Mouse (Mus musculus) liver, embryonic 14.5 days (tissue): ENCODE measurements around the gene Lrtm2. TPM values are rescaled to one million over a fixed set of nuclear protein-coding genes. Genes with fewer than 3 reads are reported as not detected.

Experiments
- ATAC-seq: fragments of 200-750 bp; cut with Nextera tagmentation; 2 replicates; pipeline ENCODE4 v1.8.0; 2017; ENCODE audit warnings: moderate number of reproducible peaks, mild to moderate bottlenecking, moderate library complexity; ENCODE audit not compliant: insufficient read depth
- DNase-seq, 3 experiments: peaks; one replicate each; pipeline ENCODE4 v3.0.0-alpha.2; 2012 to 2013; ENCODE audit warnings: low read depth in 3 of 3, low spot score in 3 of 3
- H3K27ac ChIP-seq: fragments of 300-500 bp; sonication (generic); 2 replicates; pipeline ENCODE4 v1.5.1; 2014; ENCODE audit warnings: moderate library complexity, mild to moderate bottlenecking, control low read depth, inconsistent platforms
- H3K27me3 ChIP-seq: fragments of 300-500 bp; sonication (generic); 2 replicates; pipeline ENCODE4 v1.6.1; 2014; ENCODE audit warnings: mild to moderate bottlenecking, low read length, moderate library complexity; ENCODE audit not compliant: control insufficient read depth, insufficient read depth
- H3K36me3 ChIP-seq: fragments of 300-500 bp; sonication (generic); replicated peaks from 2 replicates; pipeline ENCODE4 v1.6.1; 2014; ENCODE audit warnings: low read depth; ENCODE audit not compliant: control insufficient read depth, insufficient read depth
- H3K4me1 ChIP-seq, 2 experiments: fragments of 200-500 bp in 1 of 2; fragments of 300-500 bp in 1 of 2; sonication (generic) in 1 of 2; replicated peaks; 2 replicates each; pipeline ENCODE4 v1.6.1; 2012 to 2014; ENCODE audit warnings: antibody characterized with exemption in 1 of 2, inconsistent platforms in 1 of 2, low read length in 1 of 2; ENCODE audit not compliant: control insufficient read depth in 2 of 2, insufficient read depth in 2 of 2
- H3K4me2 ChIP-seq: fragments of 300-500 bp; sonication (generic); 2 replicates; pipeline ENCODE4 v1.6.1; 2014; ENCODE audit warnings: low read depth, mild to moderate bottlenecking, control low read depth, moderate library complexity
- H3K4me3 ChIP-seq, 2 experiments: fragments of 200-500 bp in 1 of 2; fragments of 300-500 bp in 1 of 2; sonication (generic) in 1 of 2; 2 replicates each; pipeline ENCODE4 v1.5.1; 2012 to 2014; ENCODE audit warnings: low read depth in 2 of 2, low read length in 2 of 2, mild to moderate bottlenecking in 2 of 2, control low read depth in 1 of 2, inconsistent platforms in 1 of 2, moderate library complexity in 1 of 2; ENCODE audit not compliant: insufficient read depth in 1 of 2
- H3K9ac ChIP-seq: fragments of 300-500 bp; sonication (generic); replicated peaks from 2 replicates; pipeline ENCODE4 v1.6.1; 2014; ENCODE audit warnings: mild to moderate bottlenecking, control low read depth, moderate library complexity
- H3K9me3 ChIP-seq: fragments of 300-500 bp; sonication (generic); 2 replicates; pipeline ENCODE4 v1.6.1; 2016; ENCODE audit warnings: low read length, mixed read lengths; ENCODE audit not compliant: control insufficient read depth
- CTCF ChIP-seq: IDR thresholded peaks from 2 replicates; pipeline ENCODE4 v1.5.1; 2016; ENCODE audit warnings: antibody characterized with exemption, low read depth, control low read depth
- EP300 ChIP-seq: IDR thresholded peaks from 2 replicates; pipeline ENCODE4 v1.6.1; 2016; ENCODE audit warnings: antibody characterized with exemption, low read depth
- WGBS: fragments of 180-500 bp; shearing (Covaris S2); extraction: QIAGEN DNeasy Blood & Tissue Kit; methylation state at CpG from one replicate; pipeline ENCODE4 v1.1.7; 2014; ENCODE audit not compliant: insufficient replicate concordance; 5-methylcytosine and 5-hydroxymethylcytosine counted together
- polyA plus RNA-seq, 2 experiments: library from polyadenylated mRNA; depleted of rRNA in 1 of 2; stranded (reverse) in 1 of 2; unstranded in 1 of 2; fragments of >200 nt; fragmentation: Nextera tagmentation in 1 of 2; extraction: Ambion mirVana in 1 of 2; gene quantifications; 2 replicates each; pipeline versions ENCODE4 v1.2.1 to v1.2.3; 2012 to 2014

Gene Lrtm2
- polyA plus RNA-seq, 2 experiments, result 0.08 TPM; not detected in 1

GRCm38 (mm10) chr6:119338121-119338912, 7.8 kb upstream of the Lrtm2 start:
- H3K27ac ChIP-seq, result no peak overlapping the region
- no peak overlapping the region for H3K4me2 ChIP-seq
- H3K27me3 ChIP-seq, result no peaks in the 10 kb centered on the region
- H3K4me1 ChIP-seq, result no peaks in the 10 kb centered on the region
- no peaks in the 10 kb centered on the region for H3K9me3 ChIP-seq
- H3K36me3 ChIP-seq, result no peaks in the 10 kb centered on the region
- DNase-seq (no peak), ATAC-seq (no peak)
- TF ChIP-seq CTCF, result no peak
- no peak for TF ChIP-seq EP300
- no peak overlapping the region for H3K4me3 ChIP-seq
- WGBS, result 35% methylated on average over 11 of the region's 11 CpGs
- no peak overlapping the region for H3K9ac ChIP-seq

- DNase-seq, result no peak
Measured at GRCm38 (mm10) chr6:119337287-119337686, 6.7 kb upstream of the Lrtm2 start.

GRCm38 (mm10) chr6:119336124-119336523, 5.6 kb upstream of the Lrtm2 start:
- no peak for DNase-seq
- Histone ChIP-seq H3K4me3 (no peak overlapping the region), H3K4me2 (no peak overlapping the region), H3K36me3 (no peaks in the 10 kb centered on the region), H3K27ac (no peak overlapping the region), H3K9me3 (no peaks in the 10 kb centered on the region), H3K9ac (no peak overlapping the region), H3K27me3 (peaks cover 5% of the 10 kb centered on the region), H3K4me1 (no peaks in the 10 kb centered on the region)
- 27% methylated on average over 7 of the region's 7 CpGs for WGBS
- no peak for ATAC-seq
- TF ChIP-seq CTCF, result no peak
- no peak for TF ChIP-seq EP300

More at GRCm38 (mm10) chr6:119337287-119337686, 6.7 kb upstream of the Lrtm2 start:
- TF ChIP-seq CTCF (no peak), EP300 (no peak)
- ATAC-seq, result no peak
- Histone ChIP-seq H3K36me3 (no peaks in the 10 kb centered on the region), H3K4me3 (no peak overlapping the region), H3K4me1 (no peaks in the 10 kb centered on the region), H3K27ac (no peak overlapping the region), H3K4me2 (no peak overlapping the region), H3K27me3 (no peaks in the 10 kb centered on the region), H3K9ac (no peak overlapping the region), H3K9me3 (no peaks in the 10 kb centered on the region)
- 57% methylated on average over 3 of the region's 3 CpGs for whole genome bisulfite sequencing

- 30% methylated on average over 3 of the region's 3 CpGs for WGBS
- no peak for ATAC-seq
- H3K4me1 ChIP-seq, result no peaks in the 10 kb centered on the region
- peaks cover 26% of the 10 kb centered on the region for H3K27me3 ChIP-seq
- H3K4me2 ChIP-seq, result no peak overlapping the region
- no peaks in the 10 kb centered on the region for H3K9me3 ChIP-seq
- no peak overlapping the region for H3K27ac ChIP-seq
- H3K36me3 ChIP-seq, result no peaks in the 10 kb centered on the region
- DNase-seq, result no peak
- no peak overlapping the region for H3K4me3 ChIP-seq
- no peak for TF ChIP-seq CTCF
- no peak for TF ChIP-seq EP300
- H3K9ac ChIP-seq, result no peak overlapping the region
Measured at GRCm38 (mm10) chr6:119333831-119334230, 3.3 kb upstream of the Lrtm2 start.

GRCm38 (mm10) chr6:119333202-119333601, 2.6 kb upstream of the Lrtm2 start:
- TF ChIP-seq CTCF, result no peak
- TF ChIP-seq EP300, result no peak
- DNase-seq (no peak), ATAC-seq (no peak)
- Histone ChIP-seq H3K27me3 (peaks cover 26% of the 10 kb centered on the region), H3K9me3 (no peaks in the 10 kb centered on the region), H3K27ac (no peak overlapping the region), H3K4me1 (no peaks in the 10 kb centered on the region), H3K4me2 (no peak overlapping the region), H3K4me3 (no peak overlapping the region), H3K36me3 (no peaks in the 10 kb centered on the region), H3K9ac (no peak overlapping the region)
- WGBS, result 7% methylated on average over 3 of the region's 3 CpGs
